Mouse (Mus musculus): ENCODE results near the gene Prep. TPM values are rescaled to one million over a fixed set of nuclear protein-coding genes. Genes with fewer than 3 reads are reported as not detected.

Gene Prep
- total RNA-seq (2014; rRNA removed) (6.2 and 6.4 TPM in 2 replicates), polyA plus RNA-seq (2012; rRNA removed) (5.7 and 6.1 TPM in 2 replicates)

DNA sequence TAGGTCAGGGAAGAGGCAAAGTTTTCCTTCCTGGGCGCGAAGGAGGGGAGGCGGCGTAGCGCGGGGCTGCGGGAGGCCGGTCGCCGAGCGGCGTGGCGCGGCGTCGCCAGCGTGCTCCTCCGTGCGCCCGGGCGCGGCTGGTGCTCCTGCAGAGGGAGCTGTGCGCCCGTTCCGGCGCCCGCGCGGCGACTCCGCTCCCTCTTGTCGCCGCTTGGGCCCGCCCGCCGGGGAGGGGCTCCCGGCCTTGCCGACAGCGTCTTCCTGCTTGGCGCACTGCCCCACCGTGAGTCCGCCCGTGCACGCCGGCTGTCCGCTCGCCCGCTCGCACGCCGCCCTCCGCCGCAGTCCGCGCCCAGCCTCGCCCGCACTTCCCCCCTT is at the start of gene Prep:
Gene Prep, plus strand, starts transcription at position 273 of the 378 bp plus-strand sequence.
- no peaks in the 10 kb centered on the region for H3K36me3 ChIP-seq (ENCODE audit: control insufficient read depth, insufficient read depth, low read length)
- H3K27me3 ChIP-seq (ENCODE audit: control insufficient read depth, insufficient read depth, low read length), result no peaks in the 10 kb centered on the region
- H3K79me2 ChIP-seq (ENCODE audit: control insufficient read depth, insufficient read depth, low read length), result peaks cover 19% of the 10 kb centered on the region; the same call in 1 of the 2 replicates
- peaks cover 24% of the 10 kb centered on the region for H3K4me1 ChIP-seq (ENCODE audit: control insufficient read depth, insufficient read depth, low read length)
- peak within 1 kb of the TSS; percentile 86 for H3K27ac ChIP-seq (replicated peaks; ENCODE audit: insufficient read depth, low read depth, low read length)
- DNase-seq (ENCODE audit: extremely low read depth, low read depth, low spot score), result peak; percentile 77
- TF ChIP-seq CTCF (IDR thresholded peaks at IDR 0.05; ENCODE audit: low read depth, low read length), result peak; percentile 77
- TF ChIP-seq POLR2A (IDR thresholded peaks at IDR 0.05; ENCODE audit: extremely low read depth, insufficient read depth, low read length), result peak; percentile 52; the same call in 1 of the 2 replicates
- 1% methylated on average over 54 of the region's 57 CpGs for WGBS
- peak within 1 kb of the TSS; percentile 89 for H3K4me3 ChIP-seq (ENCODE audit: insufficient read depth, low read depth, low read length)
- H3K9ac ChIP-seq (ENCODE audit: low read depth, low read length), result peak within 1 kb of the TSS; percentile 95

- Histone ChIP-seq H3K27me3 (ENCODE audit: control insufficient read depth, insufficient read depth, low read length) (no peaks in the 10 kb centered on the region), H3K9ac (ENCODE audit: low read depth, low read length) (no peak overlapping the region), H3K4me3 (ENCODE audit: insufficient read depth, low read depth, low read length) (peak overlapping the region; percentile 45), H3K4me1 (ENCODE audit: control insufficient read depth, insufficient read depth, low read length) (peaks cover 2% of the 10 kb centered on the region; the same call in 1 of the 2 replicates), H3K27ac (replicated peaks; ENCODE audit: insufficient read depth, low read depth, low read length) (peak overlapping the region; percentile 58), H3K79me2 (ENCODE audit: control insufficient read depth, insufficient read depth, low read length) (no peaks in the 10 kb centered on the region), H3K36me3 (ENCODE audit: control insufficient read depth, insufficient read depth, low read length) (no peaks in the 10 kb centered on the region)
- WGBS, result 24% methylated on average over 13 of the region's 13 CpGs
- TF ChIP-seq POLR2A (IDR thresholded peaks at IDR 0.05; ENCODE audit: extremely low read depth, insufficient read depth, low read length) (no peak), CTCF (IDR thresholded peaks at IDR 0.05; ENCODE audit: low read depth, low read length) (no peak)
- peak; percentile 53 for DNase-seq (ENCODE audit: extremely low read depth, low read depth, low spot score)
Observed at GRCm38 (mm10) chr10:45017352-45017751, 49.7 kb upstream of the Prep start.

GRCm38 (mm10) chr10:45017851-45018250 is 49.2 kb upstream of the Prep start:
- H3K27me3 ChIP-seq (ENCODE audit: control insufficient read depth, insufficient read depth, low read length), result no peaks in the 10 kb centered on the region
- H3K27ac ChIP-seq (replicated peaks; ENCODE audit: insufficient read depth, low read depth, low read length), result peak overlapping the region; percentile 58
- peaks cover 2% of the 10 kb centered on the region; the same call in 1 of the 2 replicates for H3K4me1 ChIP-seq (ENCODE audit: control insufficient read depth, insufficient read depth, low read length)
- peak overlapping the region; percentile 51 for H3K4me3 ChIP-seq (ENCODE audit: insufficient read depth, low read depth, low read length)
- H3K9ac ChIP-seq (ENCODE audit: low read depth, low read length), result no peak overlapping the region
- DNase-seq (ENCODE audit: extremely low read depth, low read depth, low spot score), result peak; percentile 96
- H3K36me3 ChIP-seq (ENCODE audit: control insufficient read depth, insufficient read depth, low read length), result no peaks in the 10 kb centered on the region
- WGBS, result 21% methylated on average over 10 of the region's 10 CpGs
- H3K79me2 ChIP-seq (ENCODE audit: control insufficient read depth, insufficient read depth, low read length), result no peaks in the 10 kb centered on the region
- TF ChIP-seq POLR2A (IDR thresholded peaks at IDR 0.05; ENCODE audit: extremely low read depth, insufficient read depth, low read length), result no peak
- TF ChIP-seq CTCF (IDR thresholded peaks at IDR 0.05; ENCODE audit: low read depth, low read length), result no peak

- Histone ChIP-seq H3K4me1 (ENCODE audit: control insufficient read depth, insufficient read depth, low read length) (peaks cover 2% of the 10 kb centered on the region; the same call in 1 of the 2 replicates), H3K36me3 (ENCODE audit: control insufficient read depth, insufficient read depth, low read length) (no peaks in the 10 kb centered on the region), H3K4me3 (ENCODE audit: insufficient read depth, low read depth, low read length) (no peak overlapping the region), H3K79me2 (ENCODE audit: control insufficient read depth, insufficient read depth, low read length) (no peaks in the 10 kb centered on the region), H3K27ac (replicated peaks; ENCODE audit: insufficient read depth, low read depth, low read length) (no peak overlapping the region), H3K27me3 (ENCODE audit: control insufficient read depth, insufficient read depth, low read length) (no peaks in the 10 kb centered on the region), H3K9ac (ENCODE audit: low read depth, low read length) (no peak overlapping the region)
- peak; percentile 28 for DNase-seq (ENCODE audit: extremely low read depth, low read depth, low spot score)
- 51% methylated on average over 7 of the region's 7 CpGs for WGBS
- TF ChIP-seq CTCF (IDR thresholded peaks at IDR 0.05; ENCODE audit: low read depth, low read length), result no peak
- no peak for TF ChIP-seq POLR2A (IDR thresholded peaks at IDR 0.05; ENCODE audit: extremely low read depth, insufficient read depth, low read length)
Observed at GRCm38 (mm10) chr10:45019418-45019817, 47.6 kb upstream of the Prep start.

- no peak for DNase-seq (ENCODE audit: extremely low read depth, low read depth, low spot score)
- 90% methylated on average over 10 of the region's 10 CpGs for WGBS
- H3K36me3 ChIP-seq (ENCODE audit: control insufficient read depth, insufficient read depth, low read length), result no peaks in the 10 kb centered on the region
- TF ChIP-seq POLR2A (IDR thresholded peaks at IDR 0.05; ENCODE audit: extremely low read depth, insufficient read depth, low read length) (no peak), CTCF (IDR thresholded peaks at IDR 0.05; ENCODE audit: low read depth, low read length) (no peak)
- no peak overlapping the region for H3K27ac ChIP-seq (replicated peaks; ENCODE audit: insufficient read depth, low read depth, low read length)
- no peaks in the 10 kb centered on the region for H3K79me2 ChIP-seq (ENCODE audit: control insufficient read depth, insufficient read depth, low read length)
- H3K9ac ChIP-seq (ENCODE audit: low read depth, low read length), result no peak overlapping the region
- no peak overlapping the region for H3K4me3 ChIP-seq (ENCODE audit: insufficient read depth, low read depth, low read length)
- H3K27me3 ChIP-seq (ENCODE audit: control insufficient read depth, insufficient read depth, low read length), result no peaks in the 10 kb centered on the region
- peaks cover 2% of the 10 kb centered on the region; the same call in 1 of the 2 replicates for H3K4me1 ChIP-seq (ENCODE audit: control insufficient read depth, insufficient read depth, low read length)
Observed at GRCm38 (mm10) chr10:45019849-45020248, 47.2 kb upstream of the Prep start.

DNA sequence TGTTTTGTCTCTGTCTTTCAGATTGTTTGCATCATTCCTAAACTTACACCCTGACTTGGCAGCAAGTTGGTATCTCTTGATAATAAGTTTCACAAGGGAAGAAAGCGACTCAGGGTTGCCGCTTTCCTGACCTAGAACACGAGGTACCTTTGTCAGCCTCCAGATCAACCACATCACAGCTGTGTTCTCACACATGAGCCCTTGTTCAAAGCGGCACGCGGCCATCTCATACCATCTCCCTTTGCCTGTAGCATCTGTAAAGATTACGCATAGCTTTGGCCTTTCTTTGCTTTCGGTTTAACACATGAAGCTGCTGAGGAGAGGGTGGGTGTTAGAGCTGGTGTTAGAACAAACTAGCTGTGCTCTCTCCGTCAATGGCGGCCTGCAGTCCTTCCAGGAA is 46.7 kb upstream of the Prep start:
- Histone ChIP-seq H3K9ac (ENCODE audit: low read depth, low read length) (no peak overlapping the region), H3K27ac (replicated peaks; ENCODE audit: insufficient read depth, low read depth, low read length) (no peak overlapping the region), H3K36me3 (ENCODE audit: control insufficient read depth, insufficient read depth, low read length) (no peaks in the 10 kb centered on the region), H3K4me1 (ENCODE audit: control insufficient read depth, insufficient read depth, low read length) (peaks cover 2% of the 10 kb centered on the region; the same call in 1 of the 2 replicates), H3K27me3 (ENCODE audit: control insufficient read depth, insufficient read depth, low read length) (no peaks in the 10 kb centered on the region), H3K79me2 (ENCODE audit: control insufficient read depth, insufficient read depth, low read length) (no peaks in the 10 kb centered on the region), H3K4me3 (ENCODE audit: insufficient read depth, low read depth, low read length) (no peak overlapping the region)
- no peak for DNase-seq (ENCODE audit: extremely low read depth, low read depth, low spot score)
- 92% methylated on average over 10 of the region's 10 CpGs for WGBS
- no peak for TF ChIP-seq CTCF (IDR thresholded peaks at IDR 0.05; ENCODE audit: low read depth, low read length)
- TF ChIP-seq POLR2A (IDR thresholded peaks at IDR 0.05; ENCODE audit: extremely low read depth, insufficient read depth, low read length), result no peak

All from liver, adult 2 months (tissue).